Mouse (Mus musculus): ENCODE measurements around the gene Large1.

DNA sequence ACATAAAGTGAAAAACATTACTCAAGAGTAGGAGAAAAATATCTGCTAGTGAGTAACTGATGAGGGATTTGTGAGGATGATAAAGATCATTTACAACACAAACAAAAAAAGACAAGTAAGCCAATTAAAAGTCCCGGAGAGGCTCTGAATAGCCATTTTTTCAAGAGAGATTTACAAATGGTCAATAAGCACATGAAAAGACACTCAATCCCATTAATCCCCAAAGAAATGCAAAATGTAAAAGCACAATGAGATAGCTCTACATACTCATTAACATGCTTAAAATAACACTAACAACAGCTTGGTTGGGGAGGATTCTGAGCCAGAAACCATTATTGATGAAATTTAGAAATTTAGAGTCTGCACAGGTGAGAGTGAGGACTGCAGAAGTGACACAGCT, 249.3 kb downstream of the Large1 start:
- no peak for TF ChIP-seq CTCF (IDR thresholded peaks at IDR 0.05; ENCODE audit: insufficient read depth, low read length)
- TF ChIP-seq POLR2A (IDR thresholded peaks at IDR 0.05; ENCODE audit: borderline replicate concordance, extremely low read depth, low read depth, low read length): no peak
